Comparison of ENCODE assay signal across 20 mouse cellular contexts in the genomic region with DNA sequence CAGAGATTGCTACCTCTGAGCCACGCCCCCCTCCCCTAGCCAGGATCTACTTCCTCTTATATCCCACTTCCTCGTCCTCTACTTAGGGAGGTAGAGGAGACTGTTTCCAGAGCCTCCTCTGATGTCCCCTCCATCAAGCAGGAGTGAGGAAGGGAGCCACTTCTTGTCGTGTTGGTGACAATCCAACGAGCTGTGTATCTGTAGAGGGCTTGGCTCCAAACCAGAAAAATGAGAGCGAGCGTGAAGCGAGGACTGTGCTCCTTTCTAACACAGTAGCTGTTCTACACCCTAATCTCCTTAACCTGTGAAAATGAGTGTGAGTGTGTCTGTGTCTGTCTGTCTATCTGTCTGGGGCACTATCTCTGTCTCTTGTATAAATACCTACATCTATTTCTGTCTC. TPM values are rescaled to one million over a fixed set of nuclear protein-coding genes. Genes with fewer than 3 reads are reported as not detected.
"Had no signal": no experiment of that assay in that cellular context is flagged by ENCODE, and none has a peak within 500 bp of the region (broad histone marks: within the 10 kb centered on the region; RNA-seq: fewer than 3 reads in every experiment).

No protein-coding gene starts in this region.

- H3K9ac ChIP-seq: limb, embryonic 12.5 days; limb, embryonic 15.5 days; liver, embryonic 14.5 days; liver, postnatal 0 days; lung, embryonic 15.5 days; stomach, embryonic 15.5 days had no signal

- H3K4me2 ChIP-seq: limb, embryonic 12.5 days; limb, embryonic 15.5 days; liver, embryonic 11.5 days; lung, embryonic 15.5 days; midbrain, embryonic 11.5 days; stomach, embryonic 15.5 days had no signal

- ATAC-seq: liver, postnatal 0 days had no signal

- H3K4me1 ChIP-seq: stomach, embryonic 15.5 days had no signal

- H3K36me3 ChIP-seq: limb, embryonic 12.5 days; limb, embryonic 15.5 days; lung, embryonic 15.5 days; stomach, embryonic 15.5 days had no signal

- H3K4me3 ChIP-seq: layer of hippocampus, adult 2 months; left cerebral cortex, adult 2 months; limb, embryonic 12.5 days; limb, embryonic 15.5 days; lung, embryonic 15.5 days; stomach, embryonic 15.5 days had no signal

- H3K9me3 ChIP-seq: limb, embryonic 12.5 days; limb, embryonic 15.5 days; lung, embryonic 15.5 days; stomach, embryonic 15.5 days had no signal

- DNase-seq: kidney, adult 2 months; kidney, postnatal 25 days; left cerebral cortex, postnatal 4 days; liver, postnatal 0 days; lung, postnatal 10 days; lung, postnatal 4 days; right cerebral cortex, postnatal 14 days; spleen, adult 18-20 months; thymus, postnatal 25 days had no signal

- H3K27ac ChIP-seq: kidney, postnatal 0 days; left cerebral cortex, adult 2 months; limb, embryonic 12.5 days; limb, embryonic 15.5 days; liver, embryonic 14.5 days; lung, embryonic 15.5 days; stomach, embryonic 15.5 days had no signal

RNA-seq across cellular contexts. Expression of a gene that starts 58.7 kb away (rescaled TPM):
- total RNA-seq: megakaryocyte-erythroid progenitor cell, adult 5-6 weeks had no signal
- polyA plus RNA-seq: liver, postnatal 0 days had no signal
